Mouse (Mus musculus): ENCODE data around the gene Emp3.
"Not testable (repeated sequence)": the region's sequence is repeated elsewhere in the genome, so short reads cannot be mapped to it uniquely, and the experiment has no call there.

The Emp3 gene

GRCm38 (mm10) chr7:45921242-45921621, at the start of gene Emp3:
Gene Emp3, minus strand, starts transcription at chr7:45921404.
- no peak for DNase-seq

GRCm38 (mm10) chr7:45956611-45957010, 35.4 kb upstream of the Emp3 start:
- DNase-seq = no peak

GRCm38 (mm10) chr7:45949061-45949460, 27.9 kb upstream of the Emp3 start:
- no peak for DNase-seq

- DNase-seq = not testable (repeated sequence)
Observed at GRCm38 (mm10) chr7:45943280-45943679, 22.1 kb upstream of the Emp3 start.

- no peak for DNase-seq
Observed at GRCm38 (mm10) chr7:45941986-45942385, 20.8 kb upstream of the Emp3 start.

- no peak for DNase-seq
Observed at GRCm38 (mm10) chr7:45939836-45940235, 18.6 kb upstream of the Emp3 start.

- DNase-seq = peak; percentile 82
Observed at GRCm38 (mm10) chr7:45935114-45935513, 13.9 kb upstream of the Emp3 start.

- DNase-seq = not testable (repeated sequence)
Observed at GRCm38 (mm10) chr7:45933766-45934165, 12.6 kb upstream of the Emp3 start.

- DNase-seq = no peak
Observed at GRCm38 (mm10) chr7:45929688-45930087, 8.5 kb upstream of the Emp3 start.

GRCm38 (mm10) chr7:45928626-45929295, 7.6 kb upstream of the Emp3 start:
- peak; percentile 37 for DNase-seq

- no peak for DNase-seq
Observed at GRCm38 (mm10) chr7:45924429-45924816, 3.2 kb upstream of the Emp3 start.

GRCm38 (mm10) chr7:45923762-45924428, 2.7 kb upstream of the Emp3 start, which contains the start of gene Ccdc114:
Gene Ccdc114, plus strand, starts transcription at chr7:45924072.
- DNase-seq = peak; percentile 61

GRCm38 (mm10) chr7:45922928-45923761, 1.9 kb upstream of the Emp3 start:
- DNase-seq = peak; percentile 97

GRCm38 (mm10) chr7:45921950-45922600, 871 bp upstream of the Emp3 start:
- DNase-seq = no peak

- DNase-seq = no peak
Observed at GRCm38 (mm10) chr7:45920583-45921241, 492 bp downstream of the Emp3 start.

GRCm38 (mm10) chr7:45919761-45920160, 1.4 kb downstream of the Emp3 start:
- DNase-seq = no peak

GRCm38 (mm10) chr7:45919083-45919671, 2.0 kb downstream of the Emp3 start:
- no peak for DNase-seq

GRCm38 (mm10) chr7:45917926-45918325, 3.3 kb downstream of the Emp3 start:
- DNase-seq = no peak

- no peak for DNase-seq
Observed at GRCm38 (mm10) chr7:45917004-45917704, 4.0 kb downstream of the Emp3 start.

GRCm38 (mm10) chr7:45916056-45917003, 4.9 kb downstream of the Emp3 start:
- peak; percentile 97 for DNase-seq

All from retina, postnatal 1 day (tissue).